Mouse (Mus musculus): ENCODE results near the gene Gatm.

Gene Gatm

GRCm38 (mm10) chr2:122610746-122611653 lies at the start of gene Gatm:
TSS of gene Gatm (minus strand) at chr2:122611303.
- peak; percentile 73 to 85 for DNase-seq

DNA sequence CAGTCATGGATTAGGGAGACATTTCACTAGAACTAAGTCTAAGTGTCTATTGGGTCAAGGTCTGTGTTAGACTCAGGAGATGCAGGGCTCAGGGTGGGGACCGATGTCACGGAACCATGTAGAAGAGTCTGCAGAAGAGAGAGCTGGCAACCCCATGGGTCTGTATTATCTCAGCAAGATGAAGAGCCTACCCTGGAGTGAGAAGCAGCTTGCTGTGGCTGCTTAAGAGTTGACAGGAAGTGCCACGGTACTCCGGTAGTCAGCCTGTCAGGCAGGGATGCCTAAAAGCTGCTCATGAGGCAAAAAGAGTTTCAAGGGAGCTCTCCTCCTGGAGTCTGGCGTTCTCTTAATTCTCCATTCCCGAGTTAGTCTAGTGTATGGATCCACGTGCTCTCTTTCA lies 48.7 kb upstream of the Gatm start:
- no peak for DNase-seq

DNA sequence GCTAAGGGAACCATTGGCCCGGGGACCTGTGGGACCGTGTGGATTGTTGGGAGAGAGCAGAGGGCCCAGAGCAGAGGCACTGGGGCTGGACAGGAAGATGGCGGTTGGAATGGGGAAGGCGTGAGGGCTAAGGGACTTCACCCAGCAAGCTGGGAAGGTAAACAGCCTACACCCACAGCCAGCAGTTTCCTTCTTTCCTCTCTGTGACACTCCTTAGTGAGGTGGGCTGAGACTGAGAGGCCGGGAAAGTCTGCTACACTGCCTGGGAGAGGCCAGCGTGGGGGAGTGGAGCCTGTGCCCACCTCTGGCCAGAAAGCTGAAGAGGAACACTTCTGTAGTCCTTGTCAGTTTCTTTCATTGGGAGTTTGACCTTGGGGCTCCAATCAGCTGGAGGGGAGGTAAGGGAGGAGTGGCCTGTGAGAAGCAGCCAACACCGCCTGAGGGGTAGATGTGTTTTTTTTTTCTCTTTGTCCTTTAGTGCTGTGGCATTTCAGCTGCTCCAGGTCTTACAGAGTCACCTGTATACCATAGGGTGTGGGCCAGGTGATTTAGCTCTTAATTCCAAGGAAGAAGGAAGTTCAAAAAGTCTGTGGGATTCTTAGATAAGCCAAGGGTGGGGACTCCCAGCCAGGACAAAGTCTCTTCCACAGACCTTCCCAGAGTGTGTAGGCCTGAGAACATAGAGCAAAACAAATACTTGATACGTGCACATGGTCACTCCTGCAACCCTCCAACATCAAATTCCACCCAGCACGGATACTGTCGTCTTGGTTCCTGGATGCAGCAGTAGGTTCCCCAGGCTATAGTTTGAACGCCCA lies 46.8 kb upstream of the Gatm start:
- no peak for DNase-seq

GRCm38 (mm10) chr2:122656767-122657166 lies 45.7 kb upstream of the Gatm start:
- DNase-seq = no peak

GRCm38 (mm10) chr2:122656052-122656451 lies 44.9 kb upstream of the Gatm start:
- no peak for DNase-seq

DNA sequence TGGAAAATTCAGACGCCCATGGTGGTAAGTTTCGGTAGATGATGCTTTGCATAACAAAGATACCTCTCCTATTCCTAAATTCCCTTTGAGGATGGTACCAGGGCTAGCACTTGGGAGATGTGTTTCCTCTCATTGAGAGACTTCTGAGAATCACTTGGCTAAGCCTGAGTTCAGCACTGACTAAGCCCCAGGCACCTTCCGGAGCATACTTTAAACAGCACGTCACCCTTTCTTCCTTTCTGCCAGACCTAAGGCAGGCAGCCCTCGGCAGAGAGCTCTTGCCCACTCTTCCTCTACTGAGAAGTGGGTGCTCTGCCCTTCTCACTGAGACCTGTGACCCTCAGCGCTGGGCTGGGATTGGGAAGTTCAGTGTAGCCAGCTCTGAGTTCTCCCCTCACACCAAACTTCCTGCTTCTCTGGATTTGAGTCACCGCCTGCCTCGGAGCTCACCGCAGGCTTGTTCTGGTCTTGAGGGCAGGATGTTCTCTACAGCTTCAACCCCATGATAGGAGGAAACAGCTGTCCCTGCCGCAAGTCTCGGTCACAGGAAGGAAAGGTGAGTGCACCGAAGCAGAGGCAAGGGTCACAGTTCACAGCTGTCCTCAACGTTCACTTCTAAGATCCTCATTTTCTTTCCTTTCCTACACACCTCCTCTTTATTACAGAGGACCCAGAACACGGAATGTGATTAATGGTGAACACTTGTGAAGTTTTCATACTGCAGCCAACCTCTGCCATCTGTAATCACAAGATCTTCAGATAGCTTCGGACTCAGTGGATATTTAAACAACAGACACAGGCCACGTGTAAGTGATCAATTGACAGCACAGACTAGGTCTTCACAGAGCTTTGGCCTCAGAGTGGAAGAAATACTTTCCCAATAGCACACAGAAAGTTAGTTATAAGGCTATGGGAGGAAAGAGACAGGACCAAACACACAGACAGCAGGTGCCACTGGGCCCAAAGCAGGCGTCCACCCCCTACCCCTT lies 41.3 kb upstream of the Gatm start:
- peak; percentile 14 to 39 for DNase-seq

DNA sequence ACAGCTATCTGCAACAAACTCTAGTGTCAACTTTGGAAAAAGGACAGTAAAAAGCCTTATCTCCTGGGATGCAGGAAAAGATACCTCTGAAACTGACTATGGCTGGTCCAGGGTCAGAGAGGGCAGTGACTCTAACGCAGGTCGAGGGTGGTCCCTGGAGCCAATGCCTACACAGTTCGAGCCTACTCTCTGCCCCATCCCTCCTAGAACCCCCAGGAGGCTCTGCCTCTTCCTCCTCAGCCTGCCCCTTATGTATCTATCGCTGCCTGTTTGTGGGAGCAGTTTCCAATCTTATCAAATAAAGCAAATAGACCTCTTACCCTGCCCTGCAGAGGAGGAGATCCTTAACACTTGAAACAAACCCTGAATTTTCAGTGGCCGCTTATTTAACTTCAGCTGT lies 27.6 kb upstream of the Gatm start:
- DNase-seq = no peak

DNA sequence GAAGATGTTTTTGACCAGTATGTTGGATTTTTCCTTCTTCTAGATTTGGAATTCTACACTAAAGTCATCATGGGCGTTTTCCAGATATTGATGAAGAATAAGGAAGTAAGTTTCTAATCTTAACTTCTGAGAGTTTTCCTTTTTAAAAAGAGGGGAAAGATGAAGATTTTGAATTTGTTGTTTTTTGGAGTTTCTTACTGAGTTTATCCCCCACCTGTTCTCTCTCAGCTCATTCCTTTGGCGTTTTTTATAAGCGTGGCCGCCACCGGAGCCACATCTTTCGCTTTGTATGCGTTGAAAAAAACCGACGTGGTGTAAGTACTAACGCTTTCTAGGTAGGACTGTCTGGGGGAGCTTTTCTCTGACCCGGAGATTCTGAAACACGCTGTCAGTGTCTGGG lies 26.9 kb upstream of the Gatm start:
- DNase-seq = no peak

- DNase-seq = peak; percentile 88
Measured at GRCm38 (mm10) chr2:122637526-122637997, 26.5 kb upstream of the Gatm start.

- no peak for DNase-seq
Measured at GRCm38 (mm10) chr2:122636686-122637085, 25.6 kb upstream of the Gatm start, which contains the start of gene AA467197. TSS of gene AA467197 (plus strand) at chr2:122636986.

DNA sequence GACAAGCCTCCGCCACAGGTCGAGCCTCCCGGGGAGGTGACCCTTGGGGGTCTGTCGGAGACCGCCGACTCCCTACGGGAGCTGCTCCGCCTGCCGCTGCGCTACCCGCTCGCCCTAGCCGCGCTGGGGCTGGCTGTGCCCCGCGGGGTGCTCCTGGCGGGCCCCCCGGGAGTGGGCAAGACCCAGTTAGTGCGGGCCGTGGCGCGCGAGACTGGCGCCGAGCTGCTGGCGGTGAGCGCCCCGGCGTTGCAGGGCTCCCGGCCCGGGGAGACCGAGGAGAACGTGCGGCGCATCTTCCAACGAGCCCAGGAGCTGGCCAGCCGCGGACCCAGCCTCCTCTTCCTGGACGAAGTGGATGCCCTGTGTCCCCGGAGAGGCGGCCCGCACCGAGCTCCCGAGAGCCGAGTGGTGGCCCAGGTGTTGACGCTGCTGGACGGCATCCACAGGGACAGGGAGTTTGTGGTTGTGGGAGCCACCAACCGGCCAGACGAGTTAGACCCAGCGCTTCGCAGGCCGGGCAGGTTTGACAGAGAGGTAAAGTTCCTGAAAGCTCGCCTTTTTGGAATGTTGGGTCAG lies 20.2 kb upstream of the Gatm start:
- peak; percentile 67 to 80 for DNase-seq

GRCm38 (mm10) chr2:122630465-122631225 lies 19.5 kb upstream of the Gatm start:
- DNase-seq = peak; percentile 87 to 93

DNA sequence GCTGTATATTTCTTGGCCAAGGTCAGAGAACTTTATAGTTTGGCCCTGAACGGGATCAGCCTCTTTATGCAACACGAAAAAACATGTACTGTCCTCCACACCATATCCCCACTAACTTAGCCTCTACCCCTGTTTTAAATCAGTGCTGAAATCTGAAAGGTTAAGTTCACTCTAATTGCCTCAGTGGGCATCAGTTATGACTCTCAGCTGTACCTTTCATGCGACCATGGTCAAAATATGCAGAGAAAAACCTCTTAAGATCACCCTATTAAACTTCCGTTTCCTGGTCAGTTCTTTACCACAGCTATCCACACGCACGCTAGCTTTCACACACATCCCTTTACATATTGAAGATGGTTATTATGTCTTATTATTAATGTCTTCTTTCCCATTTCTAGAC lies 18.8 kb upstream of the Gatm start:
- no peak for DNase-seq

DNA sequence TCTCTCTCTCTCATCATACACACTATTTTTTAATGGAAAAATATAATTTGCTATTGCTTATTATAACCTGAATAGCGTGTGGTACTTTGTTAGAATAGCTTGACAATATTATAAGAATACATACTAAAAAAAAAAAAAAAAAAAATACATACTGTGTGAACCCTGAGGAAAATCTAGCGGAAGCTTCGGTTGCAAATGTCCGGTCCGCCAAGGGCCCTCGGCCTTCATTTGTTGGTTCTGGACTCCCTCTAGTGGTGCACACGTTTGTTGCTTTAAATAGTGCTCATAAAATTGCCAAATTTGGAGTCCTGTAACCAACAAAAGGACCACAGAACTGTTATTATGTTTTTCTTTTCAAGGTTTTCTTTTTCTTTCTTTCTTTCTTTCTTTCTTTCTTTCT lies 17.9 kb upstream of the Gatm start:
- peak; percentile 76 to 83 for DNase-seq

DNA sequence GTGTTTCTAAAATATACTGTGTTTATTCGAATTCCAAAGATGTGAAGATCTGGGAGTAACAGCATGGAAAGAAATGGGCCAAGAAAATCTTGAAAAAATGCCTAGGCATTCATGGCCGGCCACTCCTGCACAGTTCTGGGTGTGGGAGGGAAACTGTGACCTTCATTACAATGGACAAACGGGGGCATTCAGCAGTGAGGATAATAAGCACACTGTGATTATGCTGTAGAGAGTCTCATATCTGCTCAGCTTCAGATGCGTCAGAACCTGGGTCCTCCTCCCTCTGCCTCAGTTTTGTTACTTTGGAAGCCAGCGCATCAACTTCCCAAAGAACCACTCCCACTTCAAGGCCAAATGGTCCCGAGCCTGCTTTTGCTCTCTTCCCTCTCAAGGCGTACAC lies 14.8 kb upstream of the Gatm start:
- DNase-seq = no peak

- no peak for DNase-seq
Measured at GRCm38 (mm10) chr2:122621337-122622110, 10.4 kb upstream of the Gatm start.

- no peak for DNase-seq
Measured at GRCm38 (mm10) chr2:122618719-122619118, 7.6 kb upstream of the Gatm start.

DNA sequence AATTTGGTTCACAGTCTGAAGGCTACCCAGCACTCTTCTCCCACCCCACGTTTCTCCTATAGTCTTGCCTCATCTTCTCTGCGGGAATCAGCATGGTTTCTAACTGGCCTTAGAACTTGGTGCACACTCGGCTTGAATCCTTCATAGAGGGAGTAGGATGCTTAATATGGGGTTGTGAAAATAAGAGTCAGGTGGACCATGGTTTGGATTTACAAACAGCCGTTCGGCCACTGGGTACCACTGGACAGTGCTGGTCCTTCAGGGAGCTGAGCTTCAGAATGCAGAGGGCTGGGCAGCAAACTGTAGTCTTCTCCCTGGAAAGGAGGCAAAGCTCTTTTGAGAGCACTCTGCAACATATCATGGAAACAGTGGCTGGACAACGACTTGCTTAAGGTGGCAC lies 6.7 kb upstream of the Gatm start:
- no peak for DNase-seq

- no peak for DNase-seq
Measured at GRCm38 (mm10) chr2:122616237-122616636, 5.1 kb upstream of the Gatm start.

DNA sequence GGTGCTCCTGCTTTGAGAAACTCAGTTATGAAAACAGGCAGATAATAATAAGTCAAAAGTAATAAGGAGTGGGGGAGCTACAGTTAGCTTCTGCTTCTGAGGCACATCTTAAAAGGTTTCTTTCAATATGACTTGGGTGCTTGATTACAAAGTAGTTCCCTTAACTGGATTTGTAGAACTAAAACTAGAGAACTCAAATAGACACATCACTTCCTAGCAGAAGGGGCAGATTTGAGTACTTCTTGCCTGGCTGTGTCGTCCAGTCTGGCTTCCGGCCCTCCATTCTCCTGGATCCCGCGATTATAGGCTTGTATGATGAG lies 511 bp upstream of the Gatm start:
- DNase-seq = no peak

GRCm38 (mm10) chr2:122608820-122609219 lies 2.3 kb downstream of the Gatm start:
- no peak for DNase-seq

Data from kidney, postnatal 4 days (tissue).